Comparison of ENCODE assay signal across 9 mouse cellular contexts in the genomic region with DNA sequence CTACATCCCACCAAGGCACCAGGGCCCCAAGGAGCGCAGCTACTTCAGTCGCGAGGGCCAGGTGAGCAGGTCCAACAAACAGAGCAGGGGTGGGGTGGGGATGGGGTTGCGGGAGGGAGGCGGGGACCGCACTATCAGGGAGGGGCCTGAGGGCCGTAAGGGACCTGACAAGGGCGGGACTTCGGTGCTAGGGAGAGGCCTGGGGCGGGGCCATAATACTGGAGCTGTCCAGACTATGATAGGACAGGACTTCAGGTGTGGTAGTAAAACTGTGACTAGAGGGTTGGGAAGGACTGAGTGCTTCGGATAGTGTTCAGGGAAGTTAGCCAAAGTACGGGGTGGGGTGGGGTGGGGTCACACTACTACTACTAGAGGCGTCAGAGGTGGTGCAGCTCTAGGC. TPM values are rescaled to one million over a fixed set of nuclear protein-coding genes. Genes with fewer than 3 reads are reported as not detected.
DNase-seq lines count a peak whose midpoint lies in the region; ATAC-seq lines count a peak whose summit lies in the region.
"Had no signal": no experiment of that assay in that cellular context is flagged by ENCODE, and none has a peak within 500 bp of the region (broad histone marks: within the 10 kb centered on the region; RNA-seq: fewer than 3 reads in every experiment).

No protein-coding gene starts in this region.

- H3K4me3 ChIP-seq in embryonic facial prominence, embryonic 14.5 days (ENCODE audit: low read depth, low read length): peak overlapping the region; percentile 17; the same call in 1 of the 2 replicates
- H3K4me3 ChIP-seq in midbrain, embryonic 15.5 days: peak overlapping the region; percentile 26
- H3K4me3 ChIP-seq: megakaryocyte, embryonic 14.5 days had no signal

- ATAC-seq in embryonic facial prominence, embryonic 14.5 days (ENCODE audit: low read depth): peak; percentile 62; the same call in 1 of the 2 replicates
- peak; percentile 35 for ATAC-seq in midbrain, embryonic 15.5 days (replicated peaks)

- no peak overlapping the region for H3K9ac ChIP-seq in embryonic facial prominence, embryonic 14.5 days (ENCODE audit: low read depth, low read length)
- peak overlapping the region; percentile 13; the same call in 1 of the 2 replicates for H3K9ac ChIP-seq in midbrain, embryonic 15.5 days

- peak overlapping the region; percentile 39 for H3K4me2 ChIP-seq in embryonic facial prominence, embryonic 14.5 days (ENCODE audit: low read depth, low read length)
- peak overlapping the region; percentile 48 for H3K4me2 ChIP-seq in midbrain, embryonic 15.5 days

- 17% methylated on average over 8 of the region's 13 CpGs for WGBS in embryonic facial prominence, embryonic 14.5 days
- WGBS in midbrain, embryonic 15.5 days: 14% methylated on average over 13 of the region's 13 CpGs

- H3K36me3 ChIP-seq in embryonic facial prominence, embryonic 14.5 days (ENCODE audit: control insufficient read depth, insufficient read depth, low read length): peaks cover 5% of the 10 kb centered on the region
- H3K36me3 ChIP-seq in midbrain, embryonic 15.5 days (replicated peaks): peaks cover 7% of the 10 kb centered on the region; the same call in 1 of the 2 replicates

- H3K27ac ChIP-seq in embryonic facial prominence, embryonic 14.5 days (replicated peaks; ENCODE audit: low read depth, low read length): no peak overlapping the region
- H3K27ac ChIP-seq in midbrain, embryonic 15.5 days: no peak overlapping the region

- no peaks in the 10 kb centered on the region for H3K9me3 ChIP-seq in embryonic facial prominence, embryonic 14.5 days (ENCODE audit: control insufficient read depth, low read length)
- H3K9me3 ChIP-seq in midbrain, embryonic 15.5 days: no peaks in the 10 kb centered on the region

- peak; percentile 11 for DNase-seq in kidney, adult 11 months
- no peak for DNase-seq in kidney, postnatal 25 days
- DNase-seq in embryonic facial prominence, embryonic 14.5 days (ENCODE audit: low spot score): no peak
- peak; percentile 11 to 38 for DNase-seq in kidney, postnatal 36 days
- DNase-seq in cerebellum, adult 9-10 months: no peak
- no peak for DNase-seq in adrenal gland, postnatal 36 days
- no peak for DNase-seq in gastrocnemius, adult 18-20 months (ENCODE audit: low spot score)

- H3K27me3 ChIP-seq in embryonic facial prominence, embryonic 14.5 days (replicated peaks; ENCODE audit: control insufficient read depth, insufficient read depth, low read length): no peaks in the 10 kb centered on the region
- no peaks in the 10 kb centered on the region for H3K27me3 ChIP-seq in midbrain, embryonic 15.5 days (replicated peaks)

- peaks cover 3% of the 10 kb centered on the region; the same call in 1 of the 2 replicates for H3K4me1 ChIP-seq in embryonic facial prominence, embryonic 14.5 days (ENCODE audit: control insufficient read depth, insufficient read depth, low read length)
- peaks cover 16% of the 10 kb centered on the region; the same call in 1 of the 2 replicates for H3K4me1 ChIP-seq in midbrain, embryonic 15.5 days
- H3K4me1 ChIP-seq: megakaryocyte, embryonic 14.5 days had no signal

RNA-seq across cellular contexts. Expression of a gene that starts 0.4 kb away (rescaled TPM):
- 1.4 and 2.5 TPM in 2 replicates for polyA plus RNA-seq in embryonic facial prominence, embryonic 14.5 days (2014; fragmentation: Nextera tagmentation; extraction: Ambion mirVana)
- polyA plus RNA-seq in midbrain, embryonic 15.5 days (2015; fragmentation: Nextera tagmentation; extraction: Ambion mirVana): 9.6 and 9.8 TPM in 2 replicates
- total RNA-seq in adrenal gland, postnatal 36 days (2021): under 1 TPM in 1 of 2 experiments, not detected in 1; 0.36 TPM
- total RNA-seq in gastrocnemius, adult 18-20 months (2021): not detected

RNA-seq across cellular contexts. Expression of a gene that starts 15.6 kb away (rescaled TPM):
- 25.1 and 27.1 TPM in 2 replicates for polyA plus RNA-seq in embryonic facial prominence, embryonic 14.5 days (2014; fragmentation: Nextera tagmentation; extraction: Ambion mirVana)
- 22.8 and 23.8 TPM in 2 replicates for polyA plus RNA-seq in midbrain, embryonic 15.5 days (2015; fragmentation: Nextera tagmentation; extraction: Ambion mirVana)
- 10 to 100 TPM; 16.0 to 17.1 TPM for total RNA-seq in adrenal gland, postnatal 36 days (2021)
- total RNA-seq in gastrocnemius, adult 18-20 months (2021): 10 to 100 TPM in 1 of 2 experiments, 1 to 10 TPM in 1; 7.3 to 13.3 TPM

RNA-seq across cellular contexts. Expression of a gene that starts 15.7 kb away (rescaled TPM):
- polyA plus RNA-seq in embryonic facial prominence, embryonic 14.5 days (2014; fragmentation: Nextera tagmentation; extraction: Ambion mirVana): 13.6 and 15.7 TPM in 2 replicates
- polyA plus RNA-seq in midbrain, embryonic 15.5 days (2015; fragmentation: Nextera tagmentation; extraction: Ambion mirVana): 12.9 and 14.4 TPM in 2 replicates
- 10 to 100 TPM; 19.6 to 24.7 TPM for total RNA-seq in adrenal gland, postnatal 36 days (2021)
- 10 to 100 TPM; 25.8 to 28.2 TPM for total RNA-seq in gastrocnemius, adult 18-20 months (2021)

Comparison
In these comparisons a context has a peak if more than half of its experiments do, and no peak if none do; other contexts are left out.
1. DNase-seq: peak in kidney, adult 11 months (single experiment) and kidney, postnatal 36 days (2 of 2); none in kidney, postnatal 25 days (0 of 2), embryonic facial prominence, embryonic 14.5 days (single experiment), cerebellum, adult 9-10 months (single experiment), adrenal gland, postnatal 36 days (0 of 2) and gastrocnemius, adult 18-20 months (single experiment).